Mouse (Mus musculus) kidney, embryonic 14.5 days (tissue): Measurements from ENCODE around the gene Vps53. TPM values are rescaled to one million over a fixed set of nuclear protein-coding genes. Genes with fewer than 3 reads are reported as not detected.

ENCODE experiments used
- ATAC-seq: fragments of 200-750 bp; cut with Nextera tagmentation; 2 replicates; pipeline ENCODE4 v1.8.0; 2017; ENCODE audit warnings: moderate number of reproducible peaks, mild to moderate bottlenecking, moderate TSS enrichment, moderate library complexity; ENCODE audit not compliant: low FRiP score, low TSS enrichment
- H3K27ac ChIP-seq: fragments of 300-500 bp; sonication (generic); 2 replicates; pipeline ENCODE4 v1.5.1; 2014; ENCODE audit warnings: low read depth, mild to moderate bottlenecking, low read length, moderate library complexity, mixed read lengths
- H3K27me3 ChIP-seq: fragments of 300-500 bp; sonication (generic); 2 replicates; pipeline ENCODE4 v1.6.1; 2014; ENCODE audit warnings: mild to moderate bottlenecking, low read length; ENCODE audit not compliant: control insufficient read depth, insufficient read depth
- H3K36me3 ChIP-seq: fragments of 300-500 bp; sonication (generic); 2 replicates; pipeline ENCODE4 v1.6.1; 2014; ENCODE audit warnings: low read length, mixed read lengths; ENCODE audit not compliant: control insufficient read depth, insufficient read depth
- H3K4me1 ChIP-seq: fragments of 300-500 bp; sonication (generic); 2 replicates; pipeline ENCODE4 v1.6.1; 2014; ENCODE audit warnings: low read length, mixed read lengths; ENCODE audit not compliant: control insufficient read depth, insufficient read depth
- H3K4me2 ChIP-seq: fragments of 300-500 bp; sonication (generic); replicated peaks from 2 replicates; pipeline ENCODE4 v1.6.1; 2014; ENCODE audit warnings: low read depth, mild to moderate bottlenecking, low read length
- H3K4me3 ChIP-seq: fragments of 300-500 bp; sonication (generic); 2 replicates; pipeline ENCODE4 v1.5.1; 2014; ENCODE audit warnings: mild to moderate bottlenecking, low read length
- H3K9ac ChIP-seq: fragments of 300-500 bp; sonication (generic); 2 replicates; pipeline ENCODE4 v1.6.1; 2014; ENCODE audit warnings: low read depth, mild to moderate bottlenecking, low read length, moderate library complexity
- H3K9me3 ChIP-seq: fragments of 300-500 bp; sonication (generic); 2 replicates; pipeline ENCODE4 v1.6.1; 2016; ENCODE audit warnings: low read length; ENCODE audit not compliant: control insufficient read depth
- WGBS: fragments of 180-500 bp; shearing (Covaris S2); extraction: QIAGEN DNeasy Blood & Tissue Kit; methylation state at CpG from one replicate; pipeline ENCODE4 v1.1.7; 2014; 5-methylcytosine and 5-hydroxymethylcytosine counted together
- polyA plus RNA-seq: library from polyadenylated mRNA; unstranded; fragments of >200 nt; fragmentation: Nextera tagmentation; extraction: Ambion mirVana; gene quantifications from 2 replicates; pipeline ENCODE4 v1.2.1, GENCODE M21; 2014

Gene Vps53
- polyA plus RNA-seq, 1 experiment from 2014 or later: 40.8 TPM

DNA sequence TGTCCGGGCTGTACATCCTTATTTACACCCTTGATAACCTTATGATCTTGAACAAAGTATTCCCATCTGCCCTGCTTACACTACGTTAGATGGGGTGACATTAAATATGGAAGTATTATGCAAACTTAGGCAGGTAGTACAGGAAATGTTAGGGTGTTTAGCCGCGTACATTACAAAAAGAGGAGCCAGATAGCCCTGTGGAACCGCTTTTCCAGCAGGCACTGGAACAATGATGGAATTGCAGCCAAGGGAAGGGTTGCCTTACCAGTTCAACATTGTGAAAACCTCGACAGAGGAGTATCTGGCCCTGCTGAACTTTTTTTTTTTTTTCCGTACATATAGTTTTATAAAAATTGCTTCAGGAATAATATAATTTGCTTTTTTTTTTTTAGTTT lies 696 bp upstream of the Vps53 start:
- H3K9ac ChIP-seq: peak overlapping the region; percentile 63; the same call in 1 of the 2 replicates
- WGBS: 19% methylated on average over 7 of the region's 7 CpGs
- H3K4me1 ChIP-seq: peaks cover 9% of the 10 kb centered on the region; the same call in 1 of the 2 replicates
- H3K4me2 ChIP-seq: peak overlapping the region; percentile 93
- ATAC-seq: no peak
- peaks cover 4% of the 10 kb centered on the region; the same call in 1 of the 2 replicates for H3K36me3 ChIP-seq
- peak overlapping the region; percentile 88 for H3K4me3 ChIP-seq
- no peaks in the 10 kb centered on the region for H3K9me3 ChIP-seq
- no peaks in the 10 kb centered on the region for H3K27me3 ChIP-seq
- no peak overlapping the region for H3K27ac ChIP-seq

- no peaks in the 10 kb centered on the region for H3K9me3 ChIP-seq
- no peaks in the 10 kb centered on the region for H3K27me3 ChIP-seq
- 1% methylated on average over 28 of the region's 28 CpGs for WGBS
- peak overlapping the region; percentile 63 for H3K9ac ChIP-seq
- H3K4me2 ChIP-seq: peak overlapping the region; percentile 93
- 0 out of 2 replicates have a peak overlapping the region, but pooled peaks have one; percentile 18 for H3K27ac ChIP-seq
- H3K4me1 ChIP-seq: peaks cover 9% of the 10 kb centered on the region; the same call in 1 of the 2 replicates
- H3K4me3 ChIP-seq: peak overlapping the region; percentile 88
- peak; percentile 83 for ATAC-seq
- peaks cover 4% of the 10 kb centered on the region; the same call in 1 of the 2 replicates for H3K36me3 ChIP-seq
These were observed 537 bp downstream of the Vps53 start for GRCm38 (mm10) chr11:76178726-76179494.

GRCm38 (mm10) chr11:76170207-76170606 lies 9.2 kb downstream of the Vps53 start:
- Histone ChIP-seq H3K36me3 (peaks cover 21% of the 10 kb centered on the region), H3K9ac (no peak overlapping the region), H3K4me3 (no peak overlapping the region), H3K27ac (no peak overlapping the region), H3K27me3 (no peaks in the 10 kb centered on the region), H3K4me1 (no peaks in the 10 kb centered on the region), H3K4me2 (no peak overlapping the region), H3K9me3 (no peaks in the 10 kb centered on the region)
- ATAC-seq: no peak
- WGBS: 64% methylated on average over 5 of the region's 5 CpGs

DNA sequence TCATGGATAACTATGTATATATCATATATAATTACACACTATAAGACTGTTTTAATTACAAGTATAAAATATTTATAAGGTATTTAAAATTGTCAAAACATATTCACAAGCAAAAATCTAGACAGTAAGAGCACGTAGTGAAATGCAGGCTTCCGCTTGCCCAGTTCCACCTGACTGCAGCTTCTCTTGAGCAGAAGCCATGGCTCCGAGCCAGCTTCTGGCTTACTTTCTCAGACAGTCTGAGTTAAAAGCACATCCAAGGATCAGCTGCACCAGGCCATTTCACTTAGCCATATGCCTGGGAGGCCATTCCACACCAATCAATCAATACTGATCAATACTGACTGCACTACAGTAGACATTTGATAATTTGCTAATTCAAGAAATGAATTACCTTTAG lies 10.5 kb downstream of the Vps53 start:
- no peak overlapping the region for H3K9ac ChIP-seq

DNA sequence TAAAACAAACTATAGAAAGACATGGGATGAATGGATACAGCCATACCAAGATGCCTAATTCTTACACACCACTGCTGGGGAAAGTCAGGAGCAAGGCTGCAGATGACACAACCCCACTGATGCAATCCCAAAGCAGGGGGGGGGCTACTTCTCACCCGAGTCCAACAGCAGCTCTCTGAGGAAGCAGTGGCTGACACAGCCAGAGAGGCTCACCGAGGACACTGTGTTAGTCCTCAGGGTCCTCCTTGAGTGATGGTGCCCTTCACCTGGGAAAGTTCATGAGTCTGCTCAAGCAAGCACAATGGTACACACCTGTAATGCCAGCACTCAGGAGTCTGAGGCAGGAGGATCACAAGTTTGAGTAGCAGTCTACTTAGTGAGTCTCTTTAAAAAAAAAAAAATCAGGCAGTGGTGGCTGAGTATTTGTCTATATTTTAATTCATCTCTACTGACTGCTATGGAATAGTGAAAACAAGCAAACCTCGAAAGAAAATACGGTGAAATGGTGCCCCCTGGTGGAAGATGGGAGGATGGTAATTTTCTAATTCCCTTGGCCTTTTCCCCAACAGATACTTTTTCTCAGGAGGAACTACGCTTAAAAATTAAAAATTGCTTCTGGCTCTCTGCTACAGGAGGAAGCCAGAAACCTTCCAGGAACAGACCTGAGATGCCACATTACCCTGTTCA lies 12.2 kb downstream of the Vps53 start:
- peaks cover 5% of the 10 kb centered on the region; the same call in 1 of the 2 replicates for H3K36me3 ChIP-seq
- H3K27me3 ChIP-seq: no peaks in the 10 kb centered on the region
- no peak overlapping the region for H3K4me3 ChIP-seq
- H3K27ac ChIP-seq: no peak overlapping the region
- no peaks in the 10 kb centered on the region for H3K9me3 ChIP-seq
- no peaks in the 10 kb centered on the region for H3K4me1 ChIP-seq
- H3K4me2 ChIP-seq: no peak overlapping the region
- no peak for ATAC-seq
- 28% methylated on average over 5 of the region's 5 CpGs for WGBS
- no peak overlapping the region for H3K9ac ChIP-seq

More for the DNA sequence above, 10.5 kb downstream of the Vps53 start:
- Histone ChIP-seq H3K4me2 (no peak overlapping the region), H3K9me3 (no peaks in the 10 kb centered on the region), H3K27me3 (no peaks in the 10 kb centered on the region), H3K27ac (no peak overlapping the region), H3K4me1 (no peaks in the 10 kb centered on the region), H3K36me3 (peaks cover 21% of the 10 kb centered on the region), H3K4me3 (no peak overlapping the region)
- no peak for ATAC-seq
- 85% methylated on average over 3 of the region's 3 CpGs for WGBS

DNA sequence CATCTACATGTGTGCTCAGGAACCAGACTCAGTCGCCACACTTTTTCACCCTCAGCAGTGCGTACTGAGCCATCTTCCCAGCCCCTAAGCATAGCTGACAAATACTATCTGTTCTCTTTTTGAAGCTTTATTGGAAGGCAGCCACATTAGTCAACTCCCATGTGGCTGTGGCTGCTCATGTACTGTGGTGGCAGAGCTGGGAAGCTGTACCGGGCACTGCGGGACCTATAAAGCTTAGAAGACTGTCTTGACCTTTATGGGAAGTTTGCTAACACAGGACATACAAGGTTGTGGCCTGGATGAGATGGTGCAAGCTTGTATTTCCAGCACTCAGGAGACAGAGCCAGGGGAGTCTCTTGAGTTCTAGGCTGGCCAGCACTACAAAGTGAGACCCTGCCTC lies 12.8 kb downstream of the Vps53 start:
- H3K27me3 ChIP-seq: no peaks in the 10 kb centered on the region
- no peak overlapping the region for H3K4me3 ChIP-seq
- no peak overlapping the region for H3K4me2 ChIP-seq
- H3K9me3 ChIP-seq: no peaks in the 10 kb centered on the region
- no peak for ATAC-seq
- no peaks in the 10 kb centered on the region; the same call in 1 of the 2 replicates for H3K36me3 ChIP-seq
- H3K27ac ChIP-seq: no peak overlapping the region
- WGBS: 93% methylated on average over 4 of the region's 4 CpGs
- no peak overlapping the region for H3K9ac ChIP-seq
- no peaks in the 10 kb centered on the region for H3K4me1 ChIP-seq

- no peak overlapping the region for H3K9ac ChIP-seq
- no peak for ATAC-seq
- 24% methylated on average over 6 of the region's 6 CpGs for WGBS
These were observed 19.2 kb downstream of the Vps53 start for GRCm38 (mm10) chr11:76160251-76160650.

DNA sequence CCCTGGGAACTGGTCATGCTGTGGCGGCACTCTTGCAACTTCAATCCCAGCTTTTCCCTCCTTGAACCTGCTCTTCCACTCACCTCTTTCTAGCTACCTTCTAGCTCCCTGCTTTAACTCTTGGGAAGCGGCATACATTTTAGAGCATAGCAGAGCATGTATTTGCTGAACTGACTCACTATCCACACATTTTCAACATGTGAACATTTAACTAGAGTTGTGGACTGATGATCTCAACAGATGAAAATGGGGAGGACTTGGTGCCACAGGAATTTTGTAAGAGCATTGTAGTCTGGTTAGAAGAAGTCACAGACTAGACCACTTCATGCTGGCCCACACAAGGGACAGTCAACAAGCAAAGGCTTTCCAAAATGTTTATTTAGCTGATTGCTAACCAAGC lies 21.1 kb downstream of the Vps53 start:
- H3K4me2 ChIP-seq: no peak overlapping the region
- H3K4me1 ChIP-seq: no peaks in the 10 kb centered on the region
- H3K9me3 ChIP-seq: no peaks in the 10 kb centered on the region
- no peak overlapping the region for H3K9ac ChIP-seq
- 94% methylated on average over 2 of the region's 2 CpGs for WGBS
- no peaks in the 10 kb centered on the region for H3K27me3 ChIP-seq
- H3K4me3 ChIP-seq: no peak overlapping the region
- ATAC-seq: no peak
- H3K27ac ChIP-seq: no peak overlapping the region
- H3K36me3 ChIP-seq: peaks cover 10% of the 10 kb centered on the region; the same call in 1 of the 2 replicates

More at GRCm38 (mm10) chr11:76160251-76160650, 19.2 kb downstream of the Vps53 start:
- Histone ChIP-seq H3K9me3 (no peaks in the 10 kb centered on the region), H3K27ac (no peak overlapping the region), H3K27me3 (no peaks in the 10 kb centered on the region), H3K4me2 (no peak overlapping the region), H3K36me3 (peaks cover 4% of the 10 kb centered on the region; the same call in 1 of the 2 replicates), H3K4me1 (no peaks in the 10 kb centered on the region), H3K4me3 (no peak overlapping the region)

GRCm38 (mm10) chr11:76154861-76155260 lies 24.6 kb downstream of the Vps53 start:
- peaks cover 8% of the 10 kb centered on the region; the same call in 1 of the 2 replicates for H3K36me3 ChIP-seq
- no peaks in the 10 kb centered on the region for H3K4me1 ChIP-seq
- WGBS: 84% methylated on average over 2 of the region's 2 CpGs
- H3K4me2 ChIP-seq: no peak overlapping the region
- no peaks in the 10 kb centered on the region for H3K27me3 ChIP-seq
- no peaks in the 10 kb centered on the region for H3K9me3 ChIP-seq
- no peak overlapping the region for H3K9ac ChIP-seq
- ATAC-seq: no peak
- no peak overlapping the region for H3K27ac ChIP-seq
- H3K4me3 ChIP-seq: no peak overlapping the region
